Mouse (Mus musculus) heart, adult 2 months (tissue): ENCODE data around the gene 4930455H04Rik. TPM values are rescaled to one million over a fixed set of nuclear protein-coding genes. Genes with fewer than 3 reads are reported as not detected.

Experiments used
- DNase-seq, 2 experiments: peaks; one replicate each; pipeline ENCODE4 v3.0.0; 2021
- H3K27ac ChIP-seq: fragments of 200-600 bp; 2 replicates; pipeline ENCODE4 v1.8.1; 2022
- H3K27me3 ChIP-seq: fragments of 200-500 bp; 2 replicates; pipeline ENCODE4 v1.6.1; 2012; ENCODE audit warnings: mild to moderate bottlenecking, low read length, inconsistent platforms, mixed read lengths; ENCODE audit not compliant: control insufficient read depth, insufficient read depth
- H3K36me3 ChIP-seq: fragments of 200-500 bp; 2 replicates; pipeline ENCODE4 v1.6.1; 2012; ENCODE audit warnings: low read length, inconsistent platforms; ENCODE audit not compliant: control insufficient read depth, insufficient read depth
- H3K4me1 ChIP-seq: fragments of 200-500 bp; 2 replicates; pipeline ENCODE4 v1.6.1; 2011; ENCODE audit warnings: low read length; ENCODE audit not compliant: control insufficient read depth, insufficient read depth
- H3K4me3 ChIP-seq: fragments of 200-600 bp; 2 replicates; pipeline ENCODE4 v1.8.1; 2022
- H3K79me2 ChIP-seq: fragments of 200-500 bp; replicated peaks from 2 replicates; pipeline ENCODE4 v1.6.1; 2012; ENCODE audit warnings: mild to moderate bottlenecking, inconsistent platforms, low read length, moderate library complexity, mixed read lengths; ENCODE audit not compliant: control insufficient read depth, insufficient read depth
- H3K9ac ChIP-seq: fragments of 200-500 bp; 2 replicates; pipeline ENCODE4 v1.6.1; 2012; ENCODE audit warnings: low read depth, mild to moderate bottlenecking, control low read depth, inconsistent platforms, low read length, mixed read lengths
- CTCF ChIP-seq: fragments of 200-600 bp; IDR thresholded peaks from 2 replicates; pipeline ENCODE4 v1.8.1; 2022; ENCODE audit warnings: antibody characterized with exemption, mild to moderate bottlenecking, moderate library complexity
- EP300 ChIP-seq: fragments of 200-500 bp; IDR thresholded peaks from 2 replicates; pipeline ENCODE4 v1.6.1; 2011; ENCODE audit warnings: low read depth, low read length, control low read depth; ENCODE audit not compliant: insufficient read depth
- POLR2A ChIP-seq: fragments of 200-500 bp; IDR thresholded peaks from 2 replicates; pipeline ENCODE4 v1.6.1; 2011; ENCODE audit warnings: mild to moderate bottlenecking, low read depth, low read length, control low read depth; ENCODE audit not compliant: insufficient read depth
- WGBS: fragments of 180-500 bp; shearing (Covaris S2); methylation state at CpG from one replicate; pipeline ENCODE4 v1.1.7; 2018; 5-methylcytosine and 5-hydroxymethylcytosine counted together
- intact Hi-C: fragments of 180-260 bp; cut with DNase I; formaldehyde crosslinking; loops from one replicate; pipeline ENCODE4 v1.15.1; 2025
- polyA plus RNA-seq: library from polyadenylated mRNA; depleted of rRNA; stranded (reverse); fragments of >200 nt; gene quantifications from 2 replicates; pipeline ENCODE4 v1.2.3, GENCODE M21; 2012; rRNA removed
- total RNA-seq, 2 experiments: library from RNA; stranded (reverse); gene quantifications; 2 replicates each; pipeline ENCODE4 v1.2.3; 2021

4930455H04Rik gene
- total and polyA plus RNA-seq, 3 experiments, result 0.16 TPM; not detected in 2

DNA sequence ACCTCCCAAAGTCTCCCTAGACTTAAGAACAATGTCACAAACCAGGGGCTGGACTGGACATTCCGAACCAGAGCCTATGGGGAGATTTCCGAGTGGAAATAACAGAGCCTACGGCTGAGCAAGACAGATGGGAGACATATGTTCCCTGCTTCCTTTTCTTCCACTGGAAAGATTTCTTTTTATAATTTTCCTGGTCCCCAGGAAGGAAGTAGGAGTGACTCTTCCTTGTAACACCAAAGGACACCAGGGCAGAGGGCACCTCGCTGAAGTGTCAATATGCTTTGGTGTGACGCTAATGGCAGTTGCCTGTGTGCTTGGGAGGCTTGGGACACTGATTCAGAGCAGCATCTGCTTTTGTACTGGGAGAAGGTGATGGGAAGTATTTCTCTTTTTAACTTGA lies 56.5 kb downstream of the 4930455H04Rik start:
- Histone ChIP-seq H3K4me3 (no peak overlapping the region), H3K4me1 (peaks cover 3% of the 10 kb centered on the region), H3K79me2 (no peaks in the 10 kb centered on the region), H3K36me3 (peaks cover 2% of the 10 kb centered on the region; the same call in 1 of the 2 replicates), H3K27ac (peak overlapping the region; percentile 55), H3K27me3 (no peaks in the 10 kb centered on the region), H3K9ac (no peak overlapping the region)
- TF ChIP-seq POLR2A (no peak), EP300 (peak; percentile 53; the same call in 1 of the 2 replicates), CTCF (no peak)
- intact Hi-C loops, result loop anchor here (5.0 kb wide), 3 partner anchors 43 to 102 kb away; no protein-coding TSS in a partner anchor
- 47% methylated on average over 5 of the region's 5 CpGs for WGBS
- peak in 1 of 2 experiments; percentile 9 for DNase-seq

DNA sequence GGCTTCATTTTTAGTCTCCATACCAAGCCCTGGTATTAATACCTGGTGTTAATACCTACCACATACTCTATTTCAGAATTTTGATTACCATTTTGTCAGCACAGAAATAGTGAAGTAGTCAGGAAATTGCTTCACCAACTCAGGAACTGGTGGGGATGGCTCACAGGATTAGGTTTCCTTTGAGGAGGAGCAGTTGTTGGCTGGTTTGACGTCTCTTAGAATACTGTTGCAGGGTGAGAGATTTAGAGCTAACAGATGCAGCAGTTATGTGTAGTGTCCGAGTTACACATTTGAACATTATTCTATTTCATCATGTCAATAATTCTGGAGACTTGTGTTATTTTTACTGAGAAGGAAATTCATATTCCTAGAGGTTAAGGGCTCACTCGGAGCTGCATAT lies 57.4 kb downstream of the 4930455H04Rik start:
- TF ChIP-seq POLR2A (no peak), CTCF (no peak), EP300 (no peak)

More for the DNA sequence above, 57.4 kb downstream of the 4930455H04Rik start:
- H3K4me3 ChIP-seq, result no peak overlapping the region
- 67% methylated on average over 3 of the region's 3 CpGs for WGBS
- H3K27ac ChIP-seq, result peak overlapping the region; percentile 55
- H3K27me3 ChIP-seq, result no peaks in the 10 kb centered on the region
- peaks cover 2% of the 10 kb centered on the region; the same call in 1 of the 2 replicates for H3K36me3 ChIP-seq
- no peak overlapping the region for H3K9ac ChIP-seq
- DNase-seq, result no peak
- intact Hi-C loops, result no loop called here
- no peaks in the 10 kb centered on the region for H3K79me2 ChIP-seq
- peaks cover 3% of the 10 kb centered on the region for H3K4me1 ChIP-seq

Other genes with a start within 250 kb of the 4930455H04Rik start
- 100 to 1,000 TPM; 173 to 200 TPM for gene Agl, start 160.1 kb upstream of the 4930455H04Rik start, total RNA-seq
- 41.1 and 99.5 TPM in 2 replicates for gene Agl, start 160.1 kb upstream of the 4930455H04Rik start, polyA plus RNA-seq
- 1 to 10 TPM; 2.4 to 3.2 TPM for gene Frrs1, start 108.8 kb upstream of the 4930455H04Rik start, total RNA-seq
- 3.6 TPM in 2 replicates for gene Frrs1, start 108.8 kb upstream of the 4930455H04Rik start, polyA plus RNA-seq
- 10 to 100 TPM; 55.2 to 55.6 TPM for gene Palmd, start 720 bp downstream of the 4930455H04Rik start, total RNA-seq
- gene Palmd, start 720 bp downstream of the 4930455H04Rik start, polyA plus RNA-seq, result 13.7 and 21.2 TPM in 2 replicates